Mouse (Mus musculus) limb, embryonic 10.5 days (tissue): ENCODE measurements at regions not wholly inside any gene's neighbourhood (a gene's known extent, or its start where the extent isn't known, plus 50 kb on each side); places are given as distances from the start of the nearest gene placed in this dataset.

ENCODE experiments used
- DNase-seq: peaks from one replicate; pipeline ENCODE4 v3.0.0-alpha.2; 2017; ENCODE audit warnings: low spot score
- H3K27ac ChIP-seq: fragments of 300-500 bp; sonication (generic); 2 replicates; pipeline ENCODE4 v1.5.1; 2016; ENCODE audit warnings: mild to moderate bottlenecking
- H3K27me3 ChIP-seq: fragments of 300-500 bp; sonication (generic); 2 replicates; pipeline ENCODE4 v1.6.1; 2016; ENCODE audit warnings: low read depth, mild to moderate bottlenecking; ENCODE audit not compliant: poor library complexity, severe bottlenecking
- H3K36me3 ChIP-seq: fragments of 300-500 bp; sonication (generic); 2 replicates; pipeline ENCODE4 v1.6.1; 2016; ENCODE audit warnings: mild to moderate bottlenecking, moderate library complexity
- H3K4me1 ChIP-seq: fragments of 300-500 bp; sonication (generic); 2 replicates; pipeline ENCODE4 v1.6.1; 2016
- H3K4me3 ChIP-seq: fragments of 300-500 bp; sonication (generic); 2 replicates; pipeline ENCODE4 v1.5.1; 2016; ENCODE audit warnings: mild to moderate bottlenecking, moderate library complexity
- H3K9me3 ChIP-seq: fragments of 300-500 bp; sonication (generic); replicated peaks from 2 replicates; pipeline ENCODE4 v1.6.1; 2016; ENCODE audit warnings: mild to moderate bottlenecking
- WGBS: fragments of 180-500 bp; shearing (Covaris S2); methylation state at CpG from one replicate; pipeline ENCODE4 v1.1.7; 2016; 5-methylcytosine and 5-hydroxymethylcytosine counted together

- Histone ChIP-seq H3K27me3 (no peaks in the 10 kb centered on the region), H3K9me3 (no peaks in the 10 kb centered on the region), H3K36me3 (no peaks in the 10 kb centered on the region), H3K4me3 (no peak overlapping the region), H3K4me1 (no peaks in the 10 kb centered on the region), H3K27ac (no peak overlapping the region)
- WGBS = 86% methylated on average over 8 of the region's 8 CpGs
- DNase-seq = no peak
Measured at GRCm38 (mm10) chr4:57362652-57363051, 61.0 kb upstream of the Ptpn3 start.

GRCm38 (mm10) chr4:57369736-57370373, 64.2 kb upstream of the Palm2 start:
- Histone ChIP-seq H3K9me3 (no peaks in the 10 kb centered on the region), H3K27ac (no peak overlapping the region), H3K36me3 (no peaks in the 10 kb centered on the region), H3K4me1 (no peaks in the 10 kb centered on the region), H3K4me3 (no peak overlapping the region), H3K27me3 (no peaks in the 10 kb centered on the region)
- peak; percentile 83 for DNase-seq
- WGBS = 17% methylated on average over 12 of the region's 12 CpGs

GRCm38 (mm10) chr4:57377872-57378271, 56.2 kb upstream of the Palm2 start:
- Histone ChIP-seq H3K27me3 (no peaks in the 10 kb centered on the region), H3K27ac (peak overlapping the region; percentile 59; the same call in 1 of the 2 replicates), H3K4me1 (peaks cover 15% of the 10 kb centered on the region), H3K36me3 (no peaks in the 10 kb centered on the region), H3K9me3 (no peaks in the 10 kb centered on the region), H3K4me3 (peak overlapping the region; percentile 19; the same call in 1 of the 2 replicates)
- peak; percentile 64 for DNase-seq
- 25% methylated on average over 5 of the region's 5 CpGs for WGBS

- Histone ChIP-seq H3K4me1 (peaks cover 15% of the 10 kb centered on the region), H3K9me3 (no peaks in the 10 kb centered on the region), H3K27ac (no peak overlapping the region), H3K27me3 (no peaks in the 10 kb centered on the region), H3K4me3 (no peak overlapping the region), H3K36me3 (no peaks in the 10 kb centered on the region)
- 80% methylated on average over 9 of the region's 9 CpGs for WGBS
- no peak for DNase-seq
Measured at GRCm38 (mm10) chr4:57380063-57380800, 53.8 kb upstream of the Palm2 start.

- WGBS = 83% methylated on average over 4 of the region's 4 CpGs
- peaks cover 15% of the 10 kb centered on the region for H3K4me1 ChIP-seq
- H3K4me3 ChIP-seq = no peak overlapping the region
- no peaks in the 10 kb centered on the region for H3K36me3 ChIP-seq
- no peaks in the 10 kb centered on the region for H3K9me3 ChIP-seq
- H3K27me3 ChIP-seq = no peaks in the 10 kb centered on the region
- no peak for DNase-seq
- H3K27ac ChIP-seq = 0 out of 2 replicates have a peak overlapping the region, but pooled peaks have one; percentile 31
Measured at GRCm38 (mm10) chr4:57381306-57381705, 52.7 kb upstream of the Palm2 start.
